Mouse (Mus musculus): ENCODE measurements around the gene Gm11983. TPM values are rescaled to one million over a fixed set of nuclear protein-coding genes. Genes with fewer than 3 reads are reported as not detected.

Gm11983 gene
- not detected for polyA plus RNA-seq (2014; fragmentation: Illumina TruSeq; extraction: RNeasy Lipid Tissue Mini Kit (QIAGEN cat#74804); ENCODE audit: low read depth, low replicate concordance)

DNA sequence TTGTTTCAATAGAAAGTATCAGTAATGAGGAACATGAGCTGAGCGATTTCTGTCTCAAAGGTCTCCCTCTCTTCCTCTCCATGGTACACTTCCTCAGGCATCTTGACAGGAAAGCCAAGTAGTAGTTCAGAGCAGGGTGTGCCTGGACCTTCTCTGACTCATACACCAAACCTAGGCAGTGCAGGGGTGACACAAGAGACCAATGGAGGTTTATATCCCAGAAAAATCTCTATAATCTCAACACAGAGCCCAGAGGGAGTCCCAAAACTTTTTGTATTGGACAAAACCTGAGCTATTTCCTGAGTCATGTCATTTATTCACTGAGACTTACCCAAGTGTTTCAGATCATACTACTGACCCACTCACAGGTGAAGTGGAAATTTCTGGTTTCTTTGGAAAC is at the start of gene Gm11983:
Gene Gm11983, minus strand, starts transcription at position 101 of the 400 bp plus-strand sequence.

Other genes with a start within 250 kb of the Gm11983 start
- not detected for gene Nacad, start 231.6 kb downstream of the Gm11983 start, polyA plus RNA-seq (2014; fragmentation: Illumina TruSeq; extraction: RNeasy Lipid Tissue Mini Kit (QIAGEN cat#74804); ENCODE audit: low read depth, low replicate concordance)
- gene Tbrg4, start 211.6 kb downstream of the Gm11983 start, polyA plus RNA-seq (2014; fragmentation: Illumina TruSeq; extraction: RNeasy Lipid Tissue Mini Kit (QIAGEN cat#74804); ENCODE audit: low read depth, low replicate concordance): 1.2 TPM
- gene Wap, start 199.0 kb downstream of the Gm11983 start, polyA plus RNA-seq (2014; fragmentation: Illumina TruSeq; extraction: RNeasy Lipid Tissue Mini Kit (QIAGEN cat#74804); ENCODE audit: low read depth, low replicate concordance): not detected
- gene Ramp3, start 179.1 kb downstream of the Gm11983 start, polyA plus RNA-seq (2014; fragmentation: Illumina TruSeq; extraction: RNeasy Lipid Tissue Mini Kit (QIAGEN cat#74804); ENCODE audit: low read depth, low replicate concordance): 0.76 TPM
- gene Adcy1, start 225.8 kb upstream of the Gm11983 start, polyA plus RNA-seq (2014; fragmentation: Illumina TruSeq; extraction: RNeasy Lipid Tissue Mini Kit (QIAGEN cat#74804); ENCODE audit: low read depth, low replicate concordance): 1.7 TPM